Mouse (Mus musculus): Measurements from ENCODE around the gene Tbp. TPM values are rescaled to one million over a fixed set of nuclear protein-coding genes. Genes with fewer than 3 reads are reported as not detected.

Gene Tbp
- polyA plus RNA-seq, 1 experiment from 2014 or later, result 45.8 TPM

- 77% methylated on average over 5 of the region's 5 CpGs for WGBS
- no peak overlapping the region for H3K4me3 ChIP-seq (replicated peaks)
- H3K4me2 ChIP-seq, result no peak overlapping the region
- no peaks in the 10 kb centered on the region for H3K4me1 ChIP-seq (replicated peaks)
- no peaks in the 10 kb centered on the region for H3K27me3 ChIP-seq
- peaks cover 93% of the 10 kb centered on the region for H3K36me3 ChIP-seq
- no peak overlapping the region for H3K9ac ChIP-seq (replicated peaks)
- H3K9me3 ChIP-seq, result no peaks in the 10 kb centered on the region
- ATAC-seq (ENCODE audit: insufficient number of reproducible peaks, insufficient read depth, low FRiP score, low TSS enrichment, low read depth), result no peak
- no peak overlapping the region for H3K27ac ChIP-seq
Measured at GRCm38 (mm10) chr17:15517776-15518175, 18.1 kb downstream of the Tbp start.

- Histone ChIP-seq H3K36me3 (peaks cover 93% of the 10 kb centered on the region), H3K4me1 (replicated peaks) (no peaks in the 10 kb centered on the region), H3K9me3 (no peaks in the 10 kb centered on the region), H3K4me3 (replicated peaks) (no peak overlapping the region), H3K4me2 (no peak overlapping the region), H3K27ac (no peak overlapping the region), H3K9ac (replicated peaks) (no peak overlapping the region), H3K27me3 (no peaks in the 10 kb centered on the region)
- ATAC-seq (ENCODE audit: insufficient number of reproducible peaks, insufficient read depth, low FRiP score, low TSS enrichment, low read depth), result no peak
- WGBS, result 92% methylated on average over 5 of the region's 5 CpGs
Measured at GRCm38 (mm10) chr17:15518186-15518585, 18.5 kb downstream of the Tbp start.

- H3K9ac ChIP-seq (replicated peaks), result no peak overlapping the region
Measured at GRCm38 (mm10) chr17:15518766-15519165, 19.1 kb downstream of the Tbp start.

GRCm38 (mm10) chr17:15526304-15526703, 26.6 kb downstream of the Tbp start:
- H3K27ac ChIP-seq, result no peak overlapping the region
- H3K4me3 ChIP-seq (replicated peaks), result peak overlapping the region; percentile 90

More at GRCm38 (mm10) chr17:15518766-15519165, 19.1 kb downstream of the Tbp start:
- WGBS, result 100% methylated on average over 1 of the region's 1 CpGs
- Histone ChIP-seq H3K27me3 (no peaks in the 10 kb centered on the region), H3K4me3 (replicated peaks) (no peak overlapping the region), H3K27ac (no peak overlapping the region), H3K4me1 (replicated peaks) (no peaks in the 10 kb centered on the region), H3K36me3 (peaks cover 93% of the 10 kb centered on the region), H3K9me3 (no peaks in the 10 kb centered on the region), H3K4me2 (no peak overlapping the region)
- ATAC-seq (ENCODE audit: insufficient number of reproducible peaks, insufficient read depth, low FRiP score, low TSS enrichment, low read depth), result no peak

GRCm38 (mm10) chr17:15526986-15527810, 27.5 kb downstream of the Tbp start, which contains the start of gene Pdcd2:
Gene Pdcd2, minus strand, starts transcription at chr17:15527301.
- ATAC-seq (ENCODE audit: insufficient number of reproducible peaks, insufficient read depth, low FRiP score, low TSS enrichment, low read depth), result peak; percentile 98
- Histone ChIP-seq H3K27me3 (no peaks in the 10 kb centered on the region), H3K9me3 (no peaks in the 10 kb centered on the region), H3K4me1 (replicated peaks) (peaks cover 13% of the 10 kb centered on the region), H3K36me3 (peaks cover 28% of the 10 kb centered on the region), H3K9ac (replicated peaks) (peak within 1 kb of the TSS; percentile 85), H3K27ac (peak within 1 kb of the TSS; percentile 89), H3K4me3 (replicated peaks) (peak within 1 kb of the TSS; percentile 90), H3K4me2 (peak within 1 kb of the TSS; percentile 72)
- 2% methylated on average over 55 of the region's 55 CpGs for WGBS

More at GRCm38 (mm10) chr17:15526304-15526703, 26.6 kb downstream of the Tbp start:
- Histone ChIP-seq H3K4me2 (peak overlapping the region; percentile 72), H3K36me3 (peaks cover 37% of the 10 kb centered on the region), H3K9ac (replicated peaks) (peak overlapping the region; percentile 85), H3K4me1 (replicated peaks) (peaks cover 13% of the 10 kb centered on the region), H3K27me3 (no peaks in the 10 kb centered on the region), H3K9me3 (no peaks in the 10 kb centered on the region)
- 13% methylated on average over 10 of the region's 10 CpGs for WGBS
- ATAC-seq (ENCODE audit: insufficient number of reproducible peaks, insufficient read depth, low FRiP score, low TSS enrichment, low read depth), result no peak

GRCm38 (mm10) chr17:15527811-15528136, 28.1 kb downstream of the Tbp start:
- ATAC-seq (ENCODE audit: insufficient number of reproducible peaks, insufficient read depth, low FRiP score, low TSS enrichment, low read depth), result no peak
- H3K9me3 ChIP-seq, result no peaks in the 10 kb centered on the region
- H3K9ac ChIP-seq (replicated peaks), result peak overlapping the region; percentile 85
- peaks cover 13% of the 10 kb centered on the region for H3K4me1 ChIP-seq (replicated peaks)
- WGBS, result 60% methylated on average over 3 of the region's 3 CpGs
- peak overlapping the region; percentile 90 for H3K4me3 ChIP-seq (replicated peaks)
- no peaks in the 10 kb centered on the region for H3K27me3 ChIP-seq
- H3K27ac ChIP-seq, result peak overlapping the region; percentile 89
- H3K36me3 ChIP-seq, result peaks cover 25% of the 10 kb centered on the region
- H3K4me2 ChIP-seq, result peak overlapping the region; percentile 72

GRCm38 (mm10) chr17:15528887-15529286, 29.2 kb downstream of the Tbp start:
- Histone ChIP-seq H3K9me3 (0 out of 2 replicates have a peak, but pooled peaks cover 5% of the 10 kb centered on the region), H3K4me3 (replicated peaks) (no peak overlapping the region), H3K9ac (replicated peaks) (no peak overlapping the region), H3K27me3 (no peaks in the 10 kb centered on the region), H3K4me1 (replicated peaks) (peaks cover 13% of the 10 kb centered on the region), H3K4me2 (no peak overlapping the region), H3K27ac (no peak overlapping the region), H3K36me3 (peaks cover 15% of the 10 kb centered on the region)
- no peak for ATAC-seq (ENCODE audit: insufficient number of reproducible peaks, insufficient read depth, low FRiP score, low TSS enrichment, low read depth)
- WGBS, result 84% methylated on average over 2 of the region's 2 CpGs

GRCm38 (mm10) chr17:15530141-15530540, 30.5 kb downstream of the Tbp start:
- Histone ChIP-seq H3K4me3 (replicated peaks) (no peak overlapping the region), H3K9me3 (0 out of 2 replicates have a peak, but pooled peaks cover 5% of the 10 kb centered on the region), H3K4me1 (replicated peaks) (peaks cover 13% of the 10 kb centered on the region), H3K4me2 (no peak overlapping the region), H3K9ac (replicated peaks) (no peak overlapping the region), H3K27me3 (peaks cover 3% of the 10 kb centered on the region), H3K27ac (no peak overlapping the region), H3K36me3 (0 out of 2 replicates have a peak, but pooled peaks cover 3% of the 10 kb centered on the region)
- ATAC-seq (ENCODE audit: insufficient number of reproducible peaks, insufficient read depth, low FRiP score, low TSS enrichment, low read depth), result no peak
- WGBS, result 9% methylated on average over 5 of the region's 5 CpGs

- 65% methylated on average over 11 of the region's 11 CpGs for WGBS
- Histone ChIP-seq H3K9ac (replicated peaks) (no peak overlapping the region), H3K4me1 (replicated peaks) (no peaks in the 10 kb centered on the region), H3K9me3 (0 out of 2 replicates have a peak, but pooled peaks cover 5% of the 10 kb centered on the region), H3K36me3 (no peaks in the 10 kb centered on the region), H3K4me2 (no peak overlapping the region), H3K4me3 (replicated peaks) (no peak overlapping the region), H3K27me3 (peaks cover 25% of the 10 kb centered on the region), H3K27ac (no peak overlapping the region)
- no peak for ATAC-seq (ENCODE audit: insufficient number of reproducible peaks, insufficient read depth, low FRiP score, low TSS enrichment, low read depth)
Measured at GRCm38 (mm10) chr17:15535162-15535800, 35.6 kb downstream of the Tbp start.

GRCm38 (mm10) chr17:15535943-15536342, 36.3 kb downstream of the Tbp start:
- Histone ChIP-seq H3K36me3 (no peaks in the 10 kb centered on the region), H3K4me1 (replicated peaks) (no peaks in the 10 kb centered on the region), H3K4me2 (peak overlapping the region; percentile 86), H3K27me3 (peaks cover 29% of the 10 kb centered on the region), H3K27ac (no peak overlapping the region), H3K4me3 (replicated peaks) (peak overlapping the region; percentile 53), H3K9me3 (0 out of 2 replicates have a peak, but pooled peaks cover 5% of the 10 kb centered on the region), H3K9ac (replicated peaks) (no peak overlapping the region)
- WGBS, result 24% methylated on average over 8 of the region's 8 CpGs
- no peak for ATAC-seq (ENCODE audit: insufficient number of reproducible peaks, insufficient read depth, low FRiP score, low TSS enrichment, low read depth)

GRCm38 (mm10) chr17:15536457-15536904, 36.8 kb downstream of the Tbp start:
- no peaks in the 10 kb centered on the region for H3K4me1 ChIP-seq (replicated peaks)
- peaks cover 29% of the 10 kb centered on the region for H3K27me3 ChIP-seq
- no peak for ATAC-seq (ENCODE audit: insufficient number of reproducible peaks, insufficient read depth, low FRiP score, low TSS enrichment, low read depth)
- 0 out of 2 replicates have a peak, but pooled peaks cover 5% of the 10 kb centered on the region for H3K9me3 ChIP-seq
- peak overlapping the region; percentile 57 for H3K9ac ChIP-seq (replicated peaks)
- no peak overlapping the region for H3K27ac ChIP-seq
- peak overlapping the region; percentile 53 for H3K4me3 ChIP-seq (replicated peaks)
- peak overlapping the region; percentile 86 for H3K4me2 ChIP-seq
- WGBS, result 2% methylated on average over 33 of the region's 33 CpGs
- no peaks in the 10 kb centered on the region for H3K36me3 ChIP-seq
